Mouse (Mus musculus): ENCODE results near the gene Uaca.

- TF ChIP-seq CTCF (IDR thresholded peaks at IDR 0.05; ENCODE audit: extremely low read depth, insufficient read depth, low read length) (no peak), POLR2A (IDR thresholded peaks at IDR 0.05; ENCODE audit: extremely low read depth, insufficient read depth, low read length) (no peak)
Measured at GRCm38 (mm10) chr9:60859031-60859430, 64.7 kb downstream of the Uaca start.
